Mouse (Mus musculus) CH12F3 (cell line): ENCODE measurements around the gene Pigc.

Experiments
- in situ Hi-C: fragments of 300-500 bp; cut with MboI; formaldehyde crosslinking; loops from 2 replicates; pipeline ENCODE4 v1.14.3; 2020; ENCODE audit warnings: low sequenced_read_pairs

Pigc gene

DNA sequence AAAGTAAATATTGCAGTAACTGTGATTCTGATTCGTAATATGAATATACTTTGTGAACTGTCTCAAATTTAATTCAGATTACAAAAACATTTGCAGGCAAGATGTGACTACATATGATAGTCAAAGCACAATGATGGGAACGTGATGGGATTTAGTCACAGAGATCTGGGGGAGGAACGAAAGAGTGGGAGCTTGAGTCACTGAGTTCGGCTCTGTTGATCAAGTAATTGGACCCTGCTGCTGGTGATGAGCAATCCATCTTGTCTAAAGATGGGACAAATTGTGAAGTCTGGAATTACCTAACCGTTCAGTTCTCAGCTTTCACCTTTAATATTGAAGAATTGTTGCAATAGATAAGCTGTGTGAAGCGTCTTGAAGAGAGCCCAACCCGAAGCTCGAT lies 3.2 kb downstream of the Pigc start:
- in situ Hi-C loops: loop anchor here (5.0 kb wide), 1 partner anchor 225 kb away; no protein-coding TSS in a partner anchor

DNA sequence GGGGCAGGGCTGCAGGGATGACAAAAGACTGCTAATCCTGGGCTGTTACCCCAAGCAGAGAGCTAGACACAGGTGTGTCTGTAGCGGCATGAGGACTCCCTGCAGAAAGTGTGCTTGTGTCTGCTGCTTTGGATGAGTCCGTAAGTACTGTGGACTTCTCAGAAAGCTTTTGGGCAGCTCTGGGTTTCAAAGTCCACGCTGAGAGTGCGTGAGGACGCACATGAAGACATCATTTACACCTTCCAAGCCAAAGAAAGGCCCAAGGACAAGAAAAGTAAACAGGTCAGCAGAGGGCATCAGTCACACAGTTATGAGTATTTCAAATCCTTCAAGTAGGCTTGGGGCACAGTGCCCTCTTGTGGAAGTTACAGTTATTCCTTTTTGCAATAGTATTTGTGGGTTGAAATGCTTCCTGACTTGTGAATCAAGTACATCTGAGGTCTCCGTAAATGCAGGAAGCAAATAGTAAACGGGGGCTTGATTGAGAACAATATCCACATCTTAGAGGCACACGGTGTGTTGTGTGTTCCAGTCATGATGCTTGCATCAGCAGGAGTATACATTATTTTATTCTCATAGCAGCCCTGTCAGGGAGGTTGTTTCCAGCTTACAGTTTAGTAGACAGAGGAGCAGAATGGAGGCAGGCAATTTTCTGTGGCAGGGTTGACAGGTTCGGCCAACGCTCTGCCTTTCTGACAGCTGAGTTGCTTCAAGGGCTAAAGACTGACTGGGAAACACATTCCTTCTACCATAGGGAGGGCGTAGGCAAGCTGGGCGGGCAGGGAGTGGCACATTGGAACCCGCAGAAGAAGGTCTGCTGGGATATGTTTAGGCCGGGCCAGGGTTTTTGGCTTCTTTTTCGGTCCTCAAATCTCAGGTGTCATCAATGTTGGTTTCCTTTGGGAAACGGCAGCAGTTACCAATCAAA lies 7.5 kb downstream of the Pigc start:
- in situ Hi-C loops: no loop called here

DNA sequence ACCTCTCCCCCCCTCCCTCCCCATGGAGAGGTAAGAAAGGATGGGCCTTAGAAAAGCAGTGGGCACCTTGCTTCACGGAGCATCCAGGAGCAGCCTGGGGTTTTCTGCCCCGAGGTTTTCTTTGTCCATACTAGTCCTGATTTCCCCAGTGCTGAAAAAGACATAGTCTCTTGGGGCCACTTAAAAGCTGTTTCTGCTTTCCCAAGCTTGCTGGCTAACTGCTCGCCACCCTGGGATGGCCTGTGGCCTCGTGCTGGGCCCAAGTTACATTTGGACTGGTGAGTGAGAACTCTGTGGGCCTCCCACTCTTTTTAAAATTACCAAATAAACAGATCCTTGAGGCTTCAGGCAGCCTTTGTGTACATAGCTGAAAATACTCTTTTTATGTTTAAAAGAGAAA lies 8.3 kb downstream of the Pigc start:
- in situ Hi-C loops: no loop called here

DNA sequence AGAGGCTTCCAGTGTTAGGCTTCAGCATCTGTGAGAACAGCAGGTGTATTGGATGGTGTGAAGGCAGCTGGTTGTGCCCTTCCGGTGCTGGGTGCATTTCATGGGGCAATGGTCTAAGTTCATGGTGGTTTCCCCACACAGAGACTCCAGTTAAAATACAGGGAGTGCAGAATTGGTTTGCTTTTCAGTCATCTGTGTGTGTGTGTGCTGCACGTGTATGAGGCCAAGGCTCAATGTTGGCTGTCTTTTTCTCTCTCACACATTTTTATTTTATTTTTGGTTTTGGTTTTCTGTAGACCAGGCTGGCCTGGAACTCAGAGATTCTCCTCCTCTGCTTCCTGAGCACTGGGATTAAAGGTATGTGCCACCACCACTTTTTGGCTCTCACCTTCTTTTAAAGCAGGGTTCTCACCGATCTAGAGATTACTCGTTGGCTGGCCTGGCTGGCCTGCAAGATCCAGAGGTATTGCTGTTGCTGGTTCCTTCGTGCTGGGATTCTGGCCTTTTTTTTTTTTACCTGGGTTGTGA lies 9.3 kb downstream of the Pigc start:
- in situ Hi-C loops: no loop called here

DNA sequence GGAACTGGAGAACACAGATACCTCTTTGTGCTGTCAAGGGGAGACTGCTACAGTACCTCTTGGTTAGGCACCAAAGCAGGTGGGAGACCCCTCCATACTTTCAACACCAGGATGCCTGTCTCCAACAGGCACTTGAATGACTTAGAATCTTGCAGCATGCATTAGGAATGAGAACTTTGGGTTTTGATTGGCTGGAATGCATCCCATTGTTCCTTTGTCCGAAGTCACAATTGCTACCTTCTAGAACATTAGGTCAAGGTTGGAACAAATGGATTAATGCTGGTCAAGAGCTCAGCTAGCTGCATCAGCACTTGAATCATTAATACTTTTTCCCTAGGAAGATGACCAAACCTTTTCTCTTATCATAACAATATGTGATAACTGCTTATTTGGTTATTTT lies 10.6 kb downstream of the Pigc start, which contains the start of gene 4930558K02Rik:
TSS of gene 4930558K02Rik (minus strand) at position 101 of the 400 bp plus-strand sequence.
- in situ Hi-C loops: no loop called here

DNA sequence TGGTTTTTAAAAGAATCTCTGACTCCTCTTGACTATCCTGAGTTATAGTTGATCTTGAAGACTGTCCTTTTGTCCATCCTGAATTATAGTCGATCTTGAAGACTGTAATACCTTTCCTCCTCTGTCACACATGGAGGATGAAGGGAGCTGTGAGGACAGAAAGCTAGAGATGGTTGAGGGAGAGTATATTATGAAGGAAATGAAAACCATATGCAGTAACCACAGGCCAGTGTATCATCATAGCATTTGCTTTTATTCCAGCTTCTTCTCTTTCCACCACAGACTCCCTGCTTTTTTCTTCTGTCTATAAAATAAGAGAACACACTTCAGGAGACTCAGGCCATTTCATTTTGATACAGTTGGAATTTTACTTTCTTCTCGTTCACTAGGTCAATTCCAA lies 11.1 kb downstream of the Pigc start:
- in situ Hi-C loops: no loop called here

DNA sequence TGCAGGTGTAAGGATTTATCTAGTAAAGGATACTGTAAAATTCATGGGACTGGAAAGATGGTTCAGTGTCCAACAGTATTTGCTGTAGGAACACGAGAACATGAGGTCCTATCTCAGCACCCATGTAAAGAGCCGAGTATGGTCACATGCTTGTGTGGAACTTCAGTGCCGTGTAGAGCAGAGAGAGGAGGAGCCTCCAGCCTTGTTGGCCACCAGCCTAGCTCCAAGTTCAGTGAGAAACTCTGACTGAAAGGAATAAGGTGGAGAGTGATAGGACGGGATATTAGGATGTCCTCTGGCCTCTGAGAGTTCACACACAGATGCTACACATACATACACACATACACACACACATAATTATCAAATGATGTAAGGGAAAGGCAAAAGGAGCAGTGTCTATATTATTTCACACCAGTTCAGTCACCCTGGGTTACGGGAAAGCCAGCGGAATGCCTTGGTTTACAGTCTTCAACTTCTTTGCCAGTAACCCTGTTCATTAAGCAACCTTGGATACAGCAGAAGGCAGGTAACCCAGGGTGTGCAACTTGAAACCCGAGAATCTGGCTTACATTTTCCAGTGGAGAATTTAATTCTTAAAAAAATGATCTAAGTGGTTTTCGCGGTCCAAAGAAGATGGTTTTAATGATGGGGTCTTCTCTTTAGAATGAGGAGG lies 11.8 kb downstream of the Pigc start:
- in situ Hi-C loops: no loop called here

DNA sequence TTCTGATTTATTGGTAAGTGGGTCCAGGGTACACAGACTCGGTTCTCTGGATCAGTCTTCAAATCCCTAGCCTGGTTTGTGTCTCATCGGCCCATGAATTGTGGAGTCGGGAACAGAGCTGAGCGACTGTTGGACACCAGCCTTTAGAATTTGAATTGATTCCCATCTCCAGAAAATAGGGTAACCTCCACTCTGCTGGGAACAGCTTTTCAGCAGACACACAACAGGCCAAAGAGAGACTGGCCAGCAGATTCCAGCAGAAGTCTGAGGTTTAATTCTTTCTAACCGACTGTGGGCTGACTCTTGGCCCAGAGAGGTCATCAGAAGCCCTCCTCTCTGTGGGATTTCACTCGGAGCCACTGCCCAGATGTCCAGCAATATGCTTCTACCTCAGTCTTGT lies 14.5 kb downstream of the Pigc start:
- in situ Hi-C loops: no loop called here

DNA sequence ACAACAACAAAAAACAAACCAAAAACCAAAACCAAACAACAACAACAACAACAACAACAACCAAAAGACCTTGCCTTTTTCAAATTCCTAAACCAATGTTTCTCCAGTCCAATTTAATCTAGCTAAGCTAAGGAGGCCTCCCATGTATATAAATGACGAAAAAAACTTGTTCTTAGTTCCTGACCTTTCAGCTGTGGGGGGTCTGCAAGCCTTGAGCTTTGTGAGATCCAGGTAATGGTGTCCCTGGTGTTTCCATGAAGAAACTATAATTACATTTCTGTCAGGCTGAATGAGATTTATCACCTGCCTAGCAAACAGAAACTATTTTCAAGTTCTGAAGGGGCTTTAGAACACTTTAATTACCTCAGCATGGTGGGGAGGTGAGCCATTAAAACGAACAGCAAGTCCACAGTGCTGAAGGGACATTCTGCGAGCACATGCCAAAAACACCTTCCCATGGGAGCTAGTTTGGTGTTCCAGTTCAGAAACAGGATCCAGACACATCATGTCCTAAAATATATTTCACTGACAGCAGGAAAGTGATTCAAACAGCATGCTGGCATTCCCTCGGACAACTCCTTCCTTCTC lies 15.1 kb downstream of the Pigc start:
- in situ Hi-C loops: no loop called here

DNA sequence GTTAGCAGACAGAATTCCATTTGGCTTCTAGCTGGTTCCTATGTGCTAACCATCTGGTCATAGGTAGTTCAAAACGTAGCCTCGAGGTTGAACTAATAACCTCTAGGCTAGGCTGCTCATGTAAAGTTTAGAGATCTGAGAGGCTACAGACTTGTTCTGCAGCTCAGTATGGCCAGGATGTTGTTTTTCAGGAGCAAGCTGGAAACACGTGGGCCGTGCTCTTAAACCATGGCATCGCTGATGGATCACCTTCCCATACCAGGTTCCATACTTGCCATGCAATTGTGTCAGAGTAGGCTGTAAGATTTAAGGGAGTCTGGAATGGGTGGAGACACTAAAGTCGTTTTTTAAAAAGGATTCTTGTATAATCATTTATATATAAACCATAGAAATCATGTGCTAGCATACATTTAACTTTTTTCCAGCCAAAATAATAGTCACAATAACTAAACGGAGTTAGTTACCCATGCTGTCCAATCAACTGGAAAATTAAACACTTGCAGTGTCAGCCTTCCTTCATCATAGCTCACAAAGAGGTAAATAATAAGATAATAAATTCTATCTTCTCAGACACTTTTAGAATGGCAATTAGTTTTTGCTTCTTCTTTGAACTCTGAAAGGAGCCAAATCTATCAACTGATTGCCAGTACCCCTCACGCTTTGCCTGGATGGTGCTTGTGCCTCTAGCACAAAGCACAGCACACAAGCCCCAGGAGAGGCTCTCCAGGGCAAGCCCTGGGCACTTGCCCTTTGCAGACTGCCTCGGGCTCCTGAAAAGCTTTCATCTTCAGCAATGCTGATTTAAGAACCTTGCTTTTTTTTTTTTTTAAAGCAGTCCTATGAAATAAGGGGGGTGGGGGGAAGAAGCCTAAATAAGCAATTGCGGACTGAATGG lies 21.9 kb downstream of the Pigc start:
- in situ Hi-C loops: no loop called here

DNA sequence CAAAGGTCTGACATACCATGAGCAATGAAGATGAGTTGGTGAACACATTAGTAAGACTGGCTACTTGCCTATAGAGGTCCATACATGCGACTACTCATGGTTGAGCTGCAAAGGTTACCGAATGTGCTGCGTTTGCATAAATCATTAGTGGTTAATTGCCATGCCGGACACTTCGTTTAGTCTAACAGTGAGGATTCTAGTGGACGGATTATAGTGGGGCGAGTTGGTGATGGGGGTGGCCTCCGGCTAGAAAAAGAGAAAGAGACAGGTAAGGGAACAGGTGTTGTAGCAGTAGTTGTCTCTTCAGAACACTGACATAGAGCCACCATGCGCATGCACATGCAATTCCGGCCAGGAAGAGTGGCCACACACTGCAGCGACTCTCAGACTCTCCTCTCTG lies 22.9 kb downstream of the Pigc start:
- in situ Hi-C loops: no loop called here

DNA sequence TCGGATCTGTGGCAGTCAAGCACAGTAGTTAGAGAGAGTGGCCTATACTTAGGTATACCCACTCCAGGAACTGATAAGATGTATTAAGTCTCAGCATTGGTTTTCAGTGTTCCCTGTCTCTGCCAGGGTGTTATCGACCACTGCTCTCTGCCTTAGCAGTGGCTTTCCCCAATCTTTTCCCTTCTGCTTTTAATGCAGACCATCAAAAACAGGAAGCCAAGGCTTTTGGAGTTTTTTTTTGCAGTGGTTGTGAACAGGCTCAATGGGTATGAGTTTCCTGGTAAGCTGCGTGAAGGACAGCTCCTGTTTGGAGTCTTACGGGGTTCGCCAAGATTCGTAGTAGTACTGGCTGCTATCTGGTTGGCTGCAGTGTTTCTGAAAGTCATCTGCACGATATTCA lies 23.4 kb downstream of the Pigc start:
- in situ Hi-C loops: no loop called here

DNA sequence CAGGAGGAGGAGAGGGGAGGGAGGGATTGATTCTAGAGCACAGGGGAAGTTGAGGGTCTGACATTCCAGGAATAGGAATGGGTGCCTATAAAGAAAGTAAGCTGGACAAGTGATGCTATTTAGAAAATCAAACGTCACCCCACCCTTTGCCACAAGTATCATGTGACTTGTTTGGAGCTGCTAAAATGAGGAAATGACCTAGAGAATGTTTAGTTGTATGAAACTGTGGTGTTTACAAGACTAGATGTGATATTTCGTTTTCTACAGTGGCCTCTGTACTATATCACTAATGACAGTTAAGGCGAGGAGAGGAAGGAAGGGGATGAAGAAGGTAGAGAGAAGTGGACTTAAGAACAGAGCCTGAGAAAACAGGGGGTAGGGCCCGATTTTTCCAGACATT lies 29.8 kb downstream of the Pigc start:
- in situ Hi-C loops: no loop called here

DNA sequence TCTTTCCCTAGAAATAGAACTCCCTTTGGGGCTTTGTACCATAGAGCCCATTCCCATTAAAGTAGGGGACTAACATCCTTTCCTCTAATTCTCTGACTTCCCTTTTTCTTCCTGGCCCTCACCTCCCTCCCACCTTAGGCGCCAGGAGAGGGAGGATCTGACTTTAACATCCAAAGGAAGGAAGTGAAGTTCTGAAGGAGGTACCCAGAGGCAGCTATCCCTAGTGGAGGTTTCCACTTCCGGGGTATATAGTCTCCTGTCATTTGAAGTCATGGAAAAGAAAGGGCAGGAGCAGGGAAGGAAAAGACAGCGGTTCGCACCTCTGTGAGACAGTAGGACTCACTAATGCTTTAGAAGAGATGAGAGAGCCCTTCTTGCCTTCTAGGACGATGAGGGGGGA lies 30.4 kb downstream of the Pigc start:
- in situ Hi-C loops: no loop called here

DNA sequence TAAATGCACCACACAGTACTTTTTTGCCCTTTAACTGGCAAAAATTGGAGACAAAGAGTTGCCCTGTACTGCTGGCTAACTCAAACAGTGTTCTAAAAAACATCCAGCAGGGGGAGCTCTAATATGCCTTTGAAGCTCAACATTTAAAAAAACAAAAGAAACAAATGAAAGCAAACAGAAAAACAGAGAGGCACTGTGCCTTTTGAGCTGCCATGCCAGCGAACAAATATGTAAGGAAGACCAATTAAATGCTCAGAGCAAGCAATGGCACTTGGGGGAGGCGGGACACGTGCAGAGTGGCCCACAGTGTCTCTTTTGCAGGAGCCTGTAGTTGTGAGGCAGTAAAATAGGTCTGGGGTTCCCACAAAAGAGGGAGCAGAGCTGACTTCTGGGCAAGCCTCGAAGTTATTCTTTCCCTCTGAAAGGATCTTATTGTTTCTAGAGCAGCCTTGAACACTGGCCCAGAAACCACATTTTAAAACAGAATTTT lies 30.9 kb downstream of the Pigc start:
- in situ Hi-C loops: loop anchor here (5.0 kb wide), 1 partner anchor 312 kb away; no protein-coding TSS in a partner anchor

DNA sequence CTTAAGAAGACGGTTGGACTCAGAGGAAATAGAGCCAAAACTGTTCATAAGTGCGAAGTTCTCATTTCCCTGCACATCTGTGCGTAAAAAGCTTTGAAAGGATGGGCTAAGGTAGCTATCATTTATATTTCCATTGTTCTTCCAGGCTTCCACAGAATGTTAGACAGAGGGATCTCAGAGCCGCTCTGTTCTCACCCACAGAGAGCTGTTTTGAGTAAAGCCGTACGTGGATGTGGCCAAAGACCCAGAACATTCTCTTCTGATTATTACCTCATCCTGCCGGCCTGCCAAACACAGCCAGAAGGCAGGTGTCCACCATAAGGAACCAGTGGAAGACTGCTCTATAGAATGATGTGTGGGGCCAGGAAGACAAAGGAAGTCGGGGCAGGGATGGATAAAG lies 32.3 kb downstream of the Pigc start:
- in situ Hi-C loops: loop anchor here (5.0 kb wide), 1 partner anchor 311 kb away; no protein-coding TSS in a partner anchor

DNA sequence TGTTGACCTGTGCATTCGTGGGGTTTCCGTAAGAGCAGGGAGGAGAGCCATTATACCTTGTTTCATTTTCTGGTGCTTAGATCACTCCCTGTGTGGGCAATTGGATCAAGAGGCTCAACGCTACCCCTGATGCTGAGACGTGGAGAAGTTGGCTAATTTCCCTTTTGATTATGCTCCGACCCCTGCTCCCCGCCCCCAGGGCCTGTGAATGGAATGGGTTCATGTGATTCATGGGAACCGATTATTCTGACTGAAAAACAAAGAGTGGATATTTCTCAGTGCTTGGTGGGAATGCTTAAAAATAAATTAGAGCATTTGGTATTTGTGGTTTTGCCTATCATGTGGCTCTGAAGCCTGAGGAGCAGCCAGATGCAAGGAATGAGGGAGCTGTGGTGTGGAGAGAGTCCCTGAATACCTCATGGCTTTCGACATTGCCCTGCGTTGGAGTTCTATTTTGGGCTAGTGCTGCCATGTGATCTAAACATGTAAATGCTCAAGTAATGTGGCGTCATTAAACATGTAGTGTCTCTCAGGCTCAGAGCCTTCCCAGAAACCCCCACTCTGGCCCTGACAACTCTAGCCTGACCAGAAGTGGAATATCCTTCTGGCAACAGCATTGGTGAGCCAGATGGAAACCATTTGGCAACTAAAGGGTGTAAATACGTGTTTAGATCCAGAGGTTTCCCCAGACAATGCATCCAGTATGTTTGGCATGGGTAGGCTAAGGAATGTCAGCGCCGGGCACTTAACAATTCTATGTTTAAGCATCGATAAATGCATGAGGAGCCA lies 34.9 kb downstream of the Pigc start:
- in situ Hi-C loops: loop anchor here (5.0 kb wide), 1 partner anchor 308 kb away; no protein-coding TSS in a partner anchor

DNA sequence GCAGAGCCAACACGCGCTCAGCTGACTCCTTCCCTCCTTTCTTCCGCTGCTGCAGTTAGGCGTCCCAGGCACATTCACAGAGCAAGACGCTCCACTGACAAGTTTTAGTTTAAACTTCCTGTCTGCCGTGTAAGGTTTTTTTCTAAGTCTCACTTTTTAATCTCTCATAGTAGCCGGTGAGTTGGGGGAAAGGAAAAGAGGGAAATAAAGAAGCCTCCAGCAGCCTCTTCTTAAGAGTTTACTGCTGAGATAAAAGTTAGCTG lies 35.5 kb downstream of the Pigc start:
- in situ Hi-C loops: loop anchor here (5.0 kb wide), 1 partner anchor 308 kb away; no protein-coding TSS in a partner anchor
